Mouse (Mus musculus): ENCODE results near the gene Erv3. TPM values are rescaled to one million over a fixed set of nuclear protein-coding genes. Genes with fewer than 3 reads are reported as not detected.

The Erv3 gene
- total RNA-seq (2021), result under 1 TPM; 0.09 to 0.14 TPM
- long read RNA-seq, result 0 reads

GRCm38 (mm10) chr2:131859721-131860120 is at the start of gene Erv3:
Gene Erv3 (minus strand): TSS chr2:131859747.
- no peak for DNase-seq (ENCODE audit: low spot score in 2 of 2)

GRCm38 (mm10) chr2:131908906-131909305 is 49.4 kb upstream of the Erv3 start:
- DNase-seq (ENCODE audit: low spot score in 2 of 2), result no peak

- DNase-seq (ENCODE audit: low spot score in 2 of 2), result no peak
These were observed 48.9 kb upstream of the Erv3 start for GRCm38 (mm10) chr2:131908351-131908861.

- no peak for DNase-seq (ENCODE audit: low spot score in 2 of 2)
These were observed 47.8 kb upstream of the Erv3 start for GRCm38 (mm10) chr2:131907311-131907710.

- no peak for DNase-seq (ENCODE audit: low spot score in 2 of 2)
These were observed 47.3 kb upstream of the Erv3 start for GRCm38 (mm10) chr2:131906846-131907245.

- no peak for DNase-seq (ENCODE audit: low spot score in 2 of 2)
These were observed 46.7 kb upstream of the Erv3 start for GRCm38 (mm10) chr2:131906266-131906665.

GRCm38 (mm10) chr2:131905776-131906175 is 46.2 kb upstream of the Erv3 start:
- no peak for DNase-seq (ENCODE audit: low spot score in 2 of 2)

GRCm38 (mm10) chr2:131905025-131905424 is 45.5 kb upstream of the Erv3 start:
- DNase-seq (ENCODE audit: low spot score in 2 of 2), result no peak

- no peak for DNase-seq (ENCODE audit: low spot score in 2 of 2)
These were observed 43.3 kb upstream of the Erv3 start for GRCm38 (mm10) chr2:131902867-131903266.

GRCm38 (mm10) chr2:131902423-131902822 is 42.9 kb upstream of the Erv3 start:
- DNase-seq (ENCODE audit: low spot score in 2 of 2), result no peak

- no peak for DNase-seq (ENCODE audit: low spot score in 2 of 2)
These were observed 38.0 kb upstream of the Erv3 start for GRCm38 (mm10) chr2:131897336-131898109.

- DNase-seq (ENCODE audit: low spot score in 2 of 2), result no peak
These were observed 36.5 kb upstream of the Erv3 start for GRCm38 (mm10) chr2:131896011-131896410.

GRCm38 (mm10) chr2:131895106-131895505 is 35.6 kb upstream of the Erv3 start:
- DNase-seq (ENCODE audit: low spot score in 2 of 2), result no peak

GRCm38 (mm10) chr2:131892534-131892933 is 33.0 kb upstream of the Erv3 start:
- DNase-seq (ENCODE audit: low spot score in 2 of 2), result no peak

GRCm38 (mm10) chr2:131888233-131888632 is 28.7 kb upstream of the Erv3 start:
- DNase-seq (ENCODE audit: low spot score in 2 of 2), result no peak

GRCm38 (mm10) chr2:131886503-131887160 is 27.1 kb upstream of the Erv3 start:
- DNase-seq (ENCODE audit: low spot score in 2 of 2), result no peak

GRCm38 (mm10) chr2:131883136-131883535 is 23.6 kb upstream of the Erv3 start:
- no peak for DNase-seq (ENCODE audit: low spot score in 2 of 2)

GRCm38 (mm10) chr2:131881766-131882165 is 22.2 kb upstream of the Erv3 start:
- no peak for DNase-seq (ENCODE audit: low spot score in 2 of 2)

GRCm38 (mm10) chr2:131876551-131877265 is 17.2 kb upstream of the Erv3 start:
- no peak for DNase-seq (ENCODE audit: low spot score in 2 of 2)

- DNase-seq (ENCODE audit: low spot score in 2 of 2), result no peak
These were observed 13.8 kb upstream of the Erv3 start for GRCm38 (mm10) chr2:131873376-131873775.

- DNase-seq (ENCODE audit: low spot score in 2 of 2), result no peak
These were observed 9.4 kb upstream of the Erv3 start for GRCm38 (mm10) chr2:131868983-131869382.

GRCm38 (mm10) chr2:131866676-131867075 is 7.1 kb upstream of the Erv3 start:
- no peak for DNase-seq (ENCODE audit: low spot score in 2 of 2)
